Mouse (Mus musculus) lung, embryonic 15.5 days (tissue): ENCODE results near the gene Spdye4c. TPM values are rescaled to one million over a fixed set of nuclear protein-coding genes. Genes with fewer than 3 reads are reported as not detected.

Experiments used
- ATAC-seq: fragments of 200-750 bp; cut with Nextera tagmentation; 2 replicates; pipeline ENCODE4 v1.8.0; 2017; ENCODE audit warnings: moderate number of reproducible peaks, borderline replicate concordance; ENCODE audit not compliant: low FRiP score, low TSS enrichment; ENCODE audit errors: extremely low read depth
- H3K27ac ChIP-seq: fragments of 300-500 bp; sonication (generic); 2 replicates; pipeline ENCODE4 v1.5.1; 2015; ENCODE audit warnings: moderate library complexity, mild to moderate bottlenecking, inconsistent platforms
- H3K27me3 ChIP-seq: fragments of 300-500 bp; sonication (generic); 2 replicates; pipeline ENCODE4 v1.6.1; 2015; ENCODE audit warnings: inconsistent platforms
- H3K36me3 ChIP-seq: fragments of 300-500 bp; sonication (generic); 2 replicates; pipeline ENCODE4 v1.6.1; 2015; ENCODE audit warnings: inconsistent platforms
- H3K4me1 ChIP-seq: fragments of 300-500 bp; sonication (generic); 2 replicates; pipeline ENCODE4 v1.6.1; 2015; ENCODE audit warnings: inconsistent platforms
- H3K4me2 ChIP-seq: fragments of 300-500 bp; sonication (generic); 2 replicates; pipeline ENCODE4 v1.6.1; 2015; ENCODE audit warnings: inconsistent platforms, mild to moderate bottlenecking, moderate library complexity
- H3K4me3 ChIP-seq: fragments of 300-500 bp; sonication (generic); 2 replicates; pipeline ENCODE4 v1.5.1; 2015; ENCODE audit warnings: mild to moderate bottlenecking, inconsistent platforms
- H3K9ac ChIP-seq: fragments of 300-500 bp; sonication (generic); 2 replicates; pipeline ENCODE4 v1.6.1; 2015; ENCODE audit warnings: inconsistent platforms
- H3K9me3 ChIP-seq: fragments of 300-500 bp; sonication (generic); 2 replicates; pipeline ENCODE4 v1.6.1; 2016; ENCODE audit warnings: inconsistent platforms
- WGBS: fragments of 180-500 bp; shearing (Covaris S2); methylation state at CpG from one replicate; pipeline ENCODE4 v1.1.7; 2015; 5-methylcytosine and 5-hydroxymethylcytosine counted together
- polyA plus RNA-seq: library from polyadenylated mRNA; unstranded; fragments of >200 nt; fragmentation: Nextera tagmentation; extraction: Ambion mirVana; gene quantifications from 2 replicates; pipeline ENCODE4 v1.2.1, GENCODE M21; 2015

Spdye4c gene
- not detected in 2 replicates for polyA plus RNA-seq

GRCm38 (mm10) chr2:128590909-128591308 is at the start of gene Spdye4c:
Gene Spdye4c (plus strand): TSS chr2:128591209.
- Histone ChIP-seq H3K27ac (no peak within 1 kb of the TSS), H3K27me3 (no peaks in the 10 kb centered on the region), H3K9me3 (no peaks in the 10 kb centered on the region), H3K4me2 (no peak within 1 kb of the TSS), H3K9ac (no peak within 1 kb of the TSS), H3K4me3 (no peak within 1 kb of the TSS), H3K4me1 (no peaks in the 10 kb centered on the region), H3K36me3 (no peaks in the 10 kb centered on the region)
- no peak for ATAC-seq
- WGBS: 92% methylated on average over 3 of the region's 3 CpGs

- peaks cover 34% of the 10 kb centered on the region for H3K4me1 ChIP-seq
- H3K27ac ChIP-seq: peak overlapping the region; percentile 73; the same call in 1 of the 2 replicates
- no peaks in the 10 kb centered on the region for H3K27me3 ChIP-seq
- H3K4me2 ChIP-seq: no peak overlapping the region
- no peak overlapping the region for H3K4me3 ChIP-seq
- H3K9me3 ChIP-seq: no peaks in the 10 kb centered on the region
- H3K36me3 ChIP-seq: no peaks in the 10 kb centered on the region
- 69% methylated on average over 8 of the region's 8 CpGs for WGBS
- no peak for ATAC-seq
- no peak overlapping the region for H3K9ac ChIP-seq
Measured at GRCm38 (mm10) chr2:128543495-128543894, 47.5 kb upstream of the Spdye4c start.

- no peaks in the 10 kb centered on the region for H3K9me3 ChIP-seq
- H3K4me2 ChIP-seq: no peak overlapping the region
- H3K4me3 ChIP-seq: no peak overlapping the region
- peak; percentile 29; the same call in 1 of the 2 replicates for ATAC-seq
- H3K27me3 ChIP-seq: no peaks in the 10 kb centered on the region
- H3K9ac ChIP-seq: no peak overlapping the region
- peak overlapping the region; percentile 73 for H3K27ac ChIP-seq
- no peaks in the 10 kb centered on the region for H3K36me3 ChIP-seq
- WGBS: 44% methylated on average over 5 of the region's 5 CpGs
- peaks cover 37% of the 10 kb centered on the region for H3K4me1 ChIP-seq
Measured at GRCm38 (mm10) chr2:128544421-128545137, 46.4 kb upstream of the Spdye4c start.

- Histone ChIP-seq H3K4me1 (peaks cover 44% of the 10 kb centered on the region), H3K27me3 (no peaks in the 10 kb centered on the region), H3K9me3 (no peaks in the 10 kb centered on the region), H3K4me3 (no peak overlapping the region), H3K36me3 (no peaks in the 10 kb centered on the region), H3K4me2 (no peak overlapping the region), H3K27ac (0 out of 2 replicates have a peak overlapping the region, but pooled peaks have one; percentile 73), H3K9ac (no peak overlapping the region)
- 81% methylated on average over 7 of the region's 7 CpGs for WGBS
- ATAC-seq: no peak
Measured at GRCm38 (mm10) chr2:128545447-128545846, 45.6 kb upstream of the Spdye4c start.

- Histone ChIP-seq H3K27me3 (no peaks in the 10 kb centered on the region), H3K4me1 (peaks cover 44% of the 10 kb centered on the region), H3K9me3 (no peaks in the 10 kb centered on the region), H3K4me3 (no peak overlapping the region), H3K4me2 (no peak overlapping the region), H3K36me3 (no peaks in the 10 kb centered on the region), H3K9ac (no peak overlapping the region), H3K27ac (no peak overlapping the region)
- ATAC-seq: no peak
- WGBS: 51% methylated on average over 10 of the region's 10 CpGs
Measured at GRCm38 (mm10) chr2:128547079-128547478, 43.9 kb upstream of the Spdye4c start.

- peaks cover 48% of the 10 kb centered on the region for H3K4me1 ChIP-seq
- no peak overlapping the region for H3K9ac ChIP-seq
- H3K36me3 ChIP-seq: no peaks in the 10 kb centered on the region
- peak; percentile 54; the same call in 1 of the 2 replicates for ATAC-seq
- peak overlapping the region; percentile 7; the same call in 1 of the 2 replicates for H3K27ac ChIP-seq
- 62% methylated on average over 2 of the region's 2 CpGs for WGBS
- H3K4me2 ChIP-seq: no peak overlapping the region
- no peak overlapping the region for H3K4me3 ChIP-seq
- no peaks in the 10 kb centered on the region for H3K9me3 ChIP-seq
- H3K27me3 ChIP-seq: no peaks in the 10 kb centered on the region
Measured at GRCm38 (mm10) chr2:128548262-128548661, 42.7 kb upstream of the Spdye4c start.

- no peak overlapping the region for H3K4me3 ChIP-seq
- H3K36me3 ChIP-seq: no peaks in the 10 kb centered on the region
- peak; percentile 81 for ATAC-seq
- H3K4me1 ChIP-seq: peaks cover 41% of the 10 kb centered on the region
- H3K9ac ChIP-seq: 0 out of 2 replicates have a peak overlapping the region, but pooled peaks have one; percentile 10
- no peaks in the 10 kb centered on the region for H3K9me3 ChIP-seq
- no peaks in the 10 kb centered on the region for H3K27me3 ChIP-seq
- H3K4me2 ChIP-seq: 0 out of 2 replicates have a peak overlapping the region, but pooled peaks have one; percentile 11
- 13% methylated on average over 7 of the region's 7 CpGs for WGBS
- H3K27ac ChIP-seq: peak overlapping the region; percentile 51; the same call in 1 of the 2 replicates
Measured at GRCm38 (mm10) chr2:128549561-128549960, 41.4 kb upstream of the Spdye4c start.

GRCm38 (mm10) chr2:128549963-128550362 is 41.0 kb upstream of the Spdye4c start:
- no peak overlapping the region for H3K9ac ChIP-seq
- peak; percentile 64 for ATAC-seq
- WGBS: 20% methylated on average over 6 of the region's 6 CpGs
- H3K4me3 ChIP-seq: no peak overlapping the region
- H3K27me3 ChIP-seq: no peaks in the 10 kb centered on the region
- H3K36me3 ChIP-seq: no peaks in the 10 kb centered on the region
- 0 out of 2 replicates have a peak overlapping the region, but pooled peaks have one; percentile 11 for H3K4me2 ChIP-seq
- no peaks in the 10 kb centered on the region for H3K9me3 ChIP-seq
- H3K4me1 ChIP-seq: peaks cover 37% of the 10 kb centered on the region
- H3K27ac ChIP-seq: peak overlapping the region; percentile 51; the same call in 1 of the 2 replicates

GRCm38 (mm10) chr2:128552080-128552791 is 38.8 kb upstream of the Spdye4c start:
- Histone ChIP-seq H3K4me3 (no peak overlapping the region), H3K4me2 (no peak overlapping the region), H3K9me3 (no peaks in the 10 kb centered on the region), H3K36me3 (no peaks in the 10 kb centered on the region), H3K4me1 (peaks cover 25% of the 10 kb centered on the region), H3K27me3 (no peaks in the 10 kb centered on the region), H3K27ac (no peak overlapping the region), H3K9ac (no peak overlapping the region)
- no peak for ATAC-seq
- WGBS: 68% methylated on average over 8 of the region's 8 CpGs

- H3K9me3 ChIP-seq: no peaks in the 10 kb centered on the region
- no peak overlapping the region for H3K27ac ChIP-seq
- H3K27me3 ChIP-seq: no peaks in the 10 kb centered on the region
- no peak for ATAC-seq
- H3K4me2 ChIP-seq: no peak overlapping the region
- H3K4me3 ChIP-seq: no peak overlapping the region
- H3K36me3 ChIP-seq: no peaks in the 10 kb centered on the region
- peaks cover 19% of the 10 kb centered on the region for H3K4me1 ChIP-seq
- no peak overlapping the region for H3K9ac ChIP-seq
- WGBS: 80% methylated on average over 8 of the region's 8 CpGs
Measured at GRCm38 (mm10) chr2:128552798-128553720, 38.0 kb upstream of the Spdye4c start.

GRCm38 (mm10) chr2:128555082-128555481 is 35.9 kb upstream of the Spdye4c start:
- Histone ChIP-seq H3K4me3 (no peak overlapping the region), H3K4me2 (no peak overlapping the region), H3K36me3 (no peaks in the 10 kb centered on the region), H3K27me3 (no peaks in the 10 kb centered on the region), H3K27ac (no peak overlapping the region), H3K9me3 (no peaks in the 10 kb centered on the region), H3K4me1 (peaks cover 6% of the 10 kb centered on the region), H3K9ac (no peak overlapping the region)
- ATAC-seq: no peak
- WGBS: 86% methylated on average over 9 of the region's 9 CpGs
